Mouse (Mus musculus) embryonic facial prominence, embryonic 11.5 days (tissue): ENCODE measurements around the gene Dnah9. TPM values are rescaled to one million over a fixed set of nuclear protein-coding genes. Genes with fewer than 3 reads are reported as not detected.

Experiments
- ATAC-seq: fragments of 200-750 bp; cut with Nextera tagmentation; replicated peaks from 2 replicates; pipeline ENCODE4 v1.8.0; 2017; ENCODE audit warnings: low read depth; ENCODE audit not compliant: insufficient number of reproducible peaks, low FRiP score, low TSS enrichment
- DNase-seq: peaks from one replicate; pipeline ENCODE4 v3.0.0-alpha.2; 2015; ENCODE audit warnings: low spot score
- H3K27ac ChIP-seq: fragments of 300-500 bp; sonication (generic); replicated peaks from 2 replicates; pipeline ENCODE4 v1.5.1; 2014; ENCODE audit warnings: mild to moderate bottlenecking, low read depth, low read length, control low read depth
- H3K27me3 ChIP-seq: fragments of 300-500 bp; sonication (generic); 2 replicates; pipeline ENCODE4 v1.6.1; 2014; ENCODE audit warnings: mild to moderate bottlenecking, low read length, moderate library complexity, mixed read lengths; ENCODE audit not compliant: control insufficient read depth, insufficient read depth
- H3K36me3 ChIP-seq: fragments of 300-500 bp; sonication (generic); replicated peaks from 2 replicates; pipeline ENCODE4 v1.6.1; 2014; ENCODE audit warnings: low read depth, mild to moderate bottlenecking, low read length, moderate library complexity, mixed read lengths; ENCODE audit not compliant: control insufficient read depth, insufficient read depth
- H3K4me1 ChIP-seq: fragments of 300-500 bp; sonication (generic); 2 replicates; pipeline ENCODE4 v1.6.1; 2014; ENCODE audit warnings: low read length, mixed read lengths; ENCODE audit not compliant: control insufficient read depth, insufficient read depth
- H3K4me2 ChIP-seq: fragments of 300-500 bp; sonication (generic); 2 replicates; pipeline ENCODE4 v1.6.1; 2014; ENCODE audit warnings: low read depth, mild to moderate bottlenecking, control low read depth, low read length, moderate library complexity
- H3K4me3 ChIP-seq: fragments of 300-500 bp; sonication (generic); 2 replicates; pipeline ENCODE4 v1.5.1; 2014; ENCODE audit warnings: low read depth, low read length, control low read depth
- H3K9ac ChIP-seq: fragments of 300-500 bp; sonication (generic); replicated peaks from 2 replicates; pipeline ENCODE4 v1.6.1; 2014; ENCODE audit warnings: mild to moderate bottlenecking, control low read depth, low read length
- H3K9me3 ChIP-seq: fragments of 300-500 bp; sonication (generic); replicated peaks from 2 replicates; pipeline ENCODE4 v1.6.1; 2016; ENCODE audit warnings: mild to moderate bottlenecking, low read length, inconsistent platforms, mixed read lengths; ENCODE audit not compliant: control insufficient read depth
- WGBS: fragments of 180-500 bp; shearing (Covaris S2); extraction: QIAGEN DNeasy Blood & Tissue Kit; methylation state at CpG from one replicate; pipeline ENCODE4 v1.1.7; 2014; 5-methylcytosine and 5-hydroxymethylcytosine counted together
- polyA plus RNA-seq: library from polyadenylated mRNA; unstranded; fragments of >200 nt; fragmentation: Nextera tagmentation; extraction: Ambion mirVana; gene quantifications from 2 replicates; pipeline ENCODE4 v1.2.1, GENCODE M21; 2014

The Dnah9 gene
- polyA plus RNA-seq, 1 experiment from 2014 or later: 0.11 TPM

DNA sequence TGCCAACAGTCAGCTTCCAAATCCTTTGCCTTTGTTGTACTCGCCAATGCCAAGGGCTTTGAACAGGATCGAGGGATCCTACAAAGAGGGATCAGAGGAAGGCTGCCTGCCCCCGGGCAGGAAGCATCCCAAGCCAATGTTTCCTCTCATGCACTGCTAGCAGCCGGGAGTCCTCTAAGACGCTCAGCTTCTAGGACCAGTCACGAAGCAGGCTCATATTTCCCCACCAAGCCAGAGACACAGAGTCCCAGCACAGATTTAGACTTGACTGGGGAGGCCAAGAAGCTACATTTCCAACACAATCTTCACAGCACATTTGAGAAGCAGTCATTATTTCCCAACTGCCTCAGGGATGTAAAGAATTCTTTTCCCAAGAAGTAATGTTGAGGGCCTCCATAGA lies 43.9 kb downstream of the Dnah9 start:
- H3K9ac ChIP-seq: no peak overlapping the region
- no peak overlapping the region for H3K4me3 ChIP-seq
- H3K9me3 ChIP-seq: no peaks in the 10 kb centered on the region
- no peak overlapping the region for H3K4me2 ChIP-seq
- H3K27ac ChIP-seq: no peak overlapping the region
- no peak for ATAC-seq
- no peaks in the 10 kb centered on the region for H3K27me3 ChIP-seq
- no peaks in the 10 kb centered on the region for H3K4me1 ChIP-seq
- no peaks in the 10 kb centered on the region for H3K36me3 ChIP-seq
- 31% methylated on average over 6 of the region's 6 CpGs for WGBS
- no peak for DNase-seq

DNA sequence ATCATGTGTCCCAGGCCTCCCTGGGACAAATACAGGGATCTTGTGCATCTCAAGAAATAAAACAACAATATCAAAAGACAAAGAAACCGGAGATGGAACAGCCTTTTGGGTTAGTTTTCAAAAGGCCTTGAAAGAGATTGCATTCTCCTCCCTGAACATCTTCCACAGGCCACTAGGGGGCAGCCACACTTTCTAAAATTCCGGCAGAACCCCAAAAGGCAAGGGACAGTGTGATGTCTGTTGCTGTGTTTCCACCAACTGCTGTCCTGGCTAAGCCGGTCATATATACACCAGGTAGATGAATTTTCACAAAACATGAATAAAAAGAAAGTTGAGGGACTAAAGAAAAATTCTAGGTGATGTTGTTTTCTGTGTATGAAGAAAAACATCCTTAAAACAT lies 46.3 kb downstream of the Dnah9 start:
- H3K4me3 ChIP-seq: no peak overlapping the region
- no peaks in the 10 kb centered on the region for H3K27me3 ChIP-seq
- H3K36me3 ChIP-seq: no peaks in the 10 kb centered on the region
- H3K4me2 ChIP-seq: no peak overlapping the region
- H3K9ac ChIP-seq: no peak overlapping the region
- DNase-seq (peak; percentile 69), ATAC-seq (no peak)
- H3K4me1 ChIP-seq: no peaks in the 10 kb centered on the region
- no peak overlapping the region for H3K27ac ChIP-seq
- no peaks in the 10 kb centered on the region for H3K9me3 ChIP-seq
- WGBS: 21% methylated on average over 3 of the region's 3 CpGs

DNA sequence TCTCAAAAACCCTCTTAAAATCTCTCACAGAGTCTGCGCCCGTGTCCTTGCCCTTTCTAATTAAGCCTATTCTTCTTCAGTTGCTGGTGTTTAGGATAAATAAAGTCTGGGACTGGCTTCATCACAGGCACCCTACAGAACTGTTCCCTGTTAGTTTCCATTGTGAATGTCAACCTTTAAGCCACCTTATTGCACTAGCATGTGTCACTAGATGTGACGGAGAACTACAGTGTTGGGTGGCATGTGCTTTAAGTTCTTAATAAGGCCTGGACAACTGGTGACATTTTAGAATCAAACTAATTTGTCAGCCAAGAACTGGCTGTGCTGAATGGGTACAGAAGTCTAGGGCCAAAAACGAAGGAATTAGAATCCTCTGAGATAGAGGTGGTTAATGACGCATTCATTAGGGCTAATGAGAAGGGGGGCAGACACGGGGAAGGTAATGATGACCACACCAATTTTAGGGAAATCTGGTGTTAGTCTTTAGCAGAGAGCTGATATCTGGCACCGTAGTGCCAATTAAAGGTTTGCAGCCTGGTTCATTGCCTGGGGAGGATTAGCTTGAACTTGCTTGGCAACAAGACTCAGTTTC lies 84.6 kb downstream of the Dnah9 start:
- Histone ChIP-seq H3K4me1 (no peaks in the 10 kb centered on the region), H3K27ac (no peak overlapping the region), H3K4me2 (no peak overlapping the region), H3K9me3 (no peaks in the 10 kb centered on the region), H3K27me3 (no peaks in the 10 kb centered on the region), H3K4me3 (no peak overlapping the region), H3K9ac (no peak overlapping the region), H3K36me3 (no peaks in the 10 kb centered on the region)
- ATAC-seq (no peak), DNase-seq (no peak)
- 83% methylated on average over 7 of the region's 7 CpGs for WGBS

DNA sequence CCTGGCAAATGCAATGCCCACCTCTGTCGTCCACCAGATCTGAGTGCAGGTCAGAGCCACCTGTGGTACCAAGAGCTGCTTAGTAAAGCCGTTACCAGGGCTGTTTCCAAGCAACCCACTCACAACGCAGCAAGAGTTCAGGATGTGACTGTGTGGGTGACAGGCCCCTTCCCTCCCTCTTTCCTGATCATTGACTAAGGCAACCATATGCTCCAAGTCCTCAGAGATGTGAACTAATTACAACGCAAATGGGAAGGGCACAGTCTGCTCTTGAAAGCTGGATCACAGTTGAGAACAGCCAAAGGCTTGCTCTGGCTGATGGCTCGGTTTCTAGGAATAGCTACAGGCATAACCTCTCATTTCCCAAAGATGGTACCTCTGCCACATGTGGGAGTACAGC lies 95.4 kb downstream of the Dnah9 start:
- no peaks in the 10 kb centered on the region for H3K9me3 ChIP-seq
- H3K36me3 ChIP-seq: no peaks in the 10 kb centered on the region
- H3K4me2 ChIP-seq: no peak overlapping the region
- H3K27ac ChIP-seq: no peak overlapping the region
- H3K4me1 ChIP-seq: no peaks in the 10 kb centered on the region
- ATAC-seq (no peak), DNase-seq (no peak)
- H3K9ac ChIP-seq: no peak overlapping the region
- 76% methylated on average over 5 of the region's 5 CpGs for WGBS
- no peak overlapping the region for H3K4me3 ChIP-seq
- no peaks in the 10 kb centered on the region for H3K27me3 ChIP-seq

DNA sequence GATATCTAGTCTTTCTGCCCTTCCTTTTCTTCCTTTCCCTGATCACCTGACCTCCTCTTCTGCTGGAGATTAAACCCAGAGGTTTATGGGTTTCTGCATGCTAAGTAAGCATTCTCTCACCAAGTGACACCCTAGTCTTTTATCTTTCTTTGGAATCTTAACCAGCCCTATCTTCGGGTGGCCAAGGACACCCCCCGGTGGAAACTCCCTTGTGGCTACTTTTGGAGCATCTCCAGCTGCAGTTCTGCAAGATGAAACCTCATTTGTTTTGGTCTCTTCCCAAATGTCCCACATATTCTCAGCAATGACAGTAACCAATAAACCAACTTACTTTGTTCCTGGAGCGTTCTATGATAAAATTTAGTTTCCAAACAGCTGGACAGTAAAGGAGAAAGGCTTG lies 109.4 kb downstream of the Dnah9 start:
- Histone ChIP-seq H3K4me2 (no peak overlapping the region), H3K9me3 (no peaks in the 10 kb centered on the region), H3K27me3 (no peaks in the 10 kb centered on the region), H3K4me3 (no peak overlapping the region), H3K36me3 (no peaks in the 10 kb centered on the region), H3K4me1 (no peaks in the 10 kb centered on the region), H3K9ac (no peak overlapping the region), H3K27ac (no peak overlapping the region)
- 82% methylated on average over 3 of the region's 3 CpGs for WGBS
- no peak for ATAC-seq
- no peak for DNase-seq

DNA sequence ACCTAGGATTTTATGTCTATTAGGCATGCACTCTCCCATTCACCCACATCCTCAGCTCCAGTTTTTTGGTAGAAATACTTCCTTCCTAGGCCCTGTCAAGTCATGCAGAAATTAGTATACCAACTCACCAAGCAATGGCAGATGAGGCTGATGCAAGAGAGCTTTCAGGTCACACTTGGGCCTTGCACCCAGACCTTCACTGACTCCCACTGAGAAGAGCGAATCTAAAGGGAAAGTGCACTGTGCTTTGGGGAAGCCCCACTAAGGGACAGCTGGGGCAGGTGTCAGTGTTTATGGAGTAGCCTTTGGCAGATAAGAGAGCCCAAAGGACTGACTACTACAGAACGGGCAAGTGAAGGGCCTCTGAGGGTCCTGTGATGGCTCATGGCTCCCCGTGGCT lies 117.1 kb downstream of the Dnah9 start:
- DNase-seq (no peak), ATAC-seq (no peak)
- Histone ChIP-seq H3K9ac (no peak overlapping the region), H3K4me2 (no peak overlapping the region), H3K27ac (no peak overlapping the region), H3K9me3 (no peaks in the 10 kb centered on the region), H3K4me3 (no peak overlapping the region), H3K4me1 (no peaks in the 10 kb centered on the region), H3K36me3 (no peaks in the 10 kb centered on the region), H3K27me3 (no peaks in the 10 kb centered on the region)
- WGBS: 84% methylated on average over 3 of the region's 3 CpGs

DNA sequence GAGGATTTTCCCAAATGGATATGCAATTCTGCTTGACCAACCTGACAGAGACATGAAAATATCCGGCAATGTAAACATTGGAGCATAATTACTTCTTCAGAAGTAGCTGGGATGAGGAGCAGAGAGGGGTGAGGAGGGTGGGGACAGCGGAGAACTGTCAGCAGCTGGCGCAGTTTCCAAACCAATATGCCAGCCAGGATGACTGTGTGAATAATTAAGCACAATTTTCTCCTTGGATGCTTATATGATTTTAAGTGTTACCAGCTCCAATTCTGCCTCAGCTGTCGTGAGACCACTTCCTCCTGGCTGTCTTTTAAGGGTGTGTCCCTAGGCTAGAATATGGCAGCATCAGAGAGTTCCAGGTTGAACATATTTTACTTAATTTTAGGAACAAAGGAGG lies 119.2 kb downstream of the Dnah9 start:
- ATAC-seq: no peak
- Histone ChIP-seq H3K36me3 (no peaks in the 10 kb centered on the region), H3K4me1 (no peaks in the 10 kb centered on the region), H3K9ac (no peak overlapping the region), H3K27ac (no peak overlapping the region), H3K27me3 (no peaks in the 10 kb centered on the region), H3K9me3 (no peaks in the 10 kb centered on the region), H3K4me2 (no peak overlapping the region), H3K4me3 (no peak overlapping the region)
- WGBS: 73% methylated on average over 4 of the region's 4 CpGs
- no peak for DNase-seq

DNA sequence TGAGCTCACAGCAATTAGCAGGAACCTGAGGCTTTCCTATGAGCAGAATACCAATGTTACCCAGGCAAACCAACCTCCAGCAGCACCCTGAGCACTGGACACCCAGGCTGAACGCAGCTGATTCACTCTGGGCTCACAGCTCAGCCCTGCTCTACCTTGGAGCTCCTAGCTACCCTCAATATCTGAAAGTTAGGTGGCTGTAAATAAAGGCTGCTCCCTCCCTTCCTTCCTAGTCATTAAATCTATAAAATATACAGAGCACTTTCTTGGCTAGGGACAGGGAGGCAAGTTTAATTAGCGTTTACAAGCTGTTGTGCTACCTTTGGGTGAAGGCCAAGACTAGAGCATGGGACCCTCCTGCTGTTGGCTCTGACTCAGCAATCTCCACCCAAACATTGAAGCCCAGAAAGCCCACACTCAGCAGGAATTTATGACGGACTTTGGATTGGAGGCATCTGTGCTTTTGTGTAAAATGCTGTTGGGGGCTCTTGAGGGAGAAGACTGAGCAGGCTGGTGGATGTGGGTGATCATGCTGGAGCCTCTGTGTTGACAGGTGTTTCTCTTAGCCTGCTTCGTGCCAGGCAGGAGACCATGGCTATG lies 121.7 kb downstream of the Dnah9 start:
- ATAC-seq (no peak), DNase-seq (no peak)
- H3K4me1 ChIP-seq: no peaks in the 10 kb centered on the region

More for the DNA sequence above, 121.7 kb downstream of the Dnah9 start:
- Histone ChIP-seq H3K4me3 (no peak overlapping the region), H3K4me2 (no peak overlapping the region), H3K27ac (no peak overlapping the region), H3K9ac (no peak overlapping the region), H3K9me3 (no peaks in the 10 kb centered on the region), H3K27me3 (no peaks in the 10 kb centered on the region), H3K36me3 (no peaks in the 10 kb centered on the region)
- 78% methylated on average over 4 of the region's 4 CpGs for WGBS
